Mouse (Mus musculus) heart, embryonic 11.5 days (tissue): Measurements from ENCODE around the gene Lsg1. TPM values are rescaled to one million over a fixed set of nuclear protein-coding genes. Genes with fewer than 3 reads are reported as not detected.

Experiments
- ATAC-seq: fragments of 200-750 bp; cut with Nextera tagmentation; replicated peaks from 2 replicates; pipeline ENCODE4 v1.8.0; 2017; ENCODE audit warnings: moderate library complexity; ENCODE audit not compliant: insufficient number of reproducible peaks, low FRiP score, low TSS enrichment
- H3K27ac ChIP-seq: fragments of 300-500 bp; sonication (generic); 2 replicates; pipeline ENCODE4 v1.5.1; 2014; ENCODE audit warnings: mild to moderate bottlenecking, low read depth, low read length
- H3K27me3 ChIP-seq: fragments of 300-500 bp; sonication (generic); 2 replicates; pipeline ENCODE4 v1.6.1; 2014; ENCODE audit warnings: mild to moderate bottlenecking, low read length, mixed read lengths; ENCODE audit not compliant: control insufficient read depth, insufficient read depth
- H3K36me3 ChIP-seq: fragments of 300-500 bp; sonication (generic); 2 replicates; pipeline ENCODE4 v1.6.1; 2014; ENCODE audit warnings: mild to moderate bottlenecking, low read length, moderate library complexity, mixed read lengths; ENCODE audit not compliant: control insufficient read depth, insufficient read depth
- H3K4me1 ChIP-seq: fragments of 300-500 bp; sonication (generic); 2 replicates; pipeline ENCODE4 v1.6.1; 2014; ENCODE audit warnings: low read length; ENCODE audit not compliant: control insufficient read depth, insufficient read depth
- H3K4me2 ChIP-seq: fragments of 300-500 bp; sonication (generic); 2 replicates; pipeline ENCODE4 v1.6.1; 2014; ENCODE audit warnings: mild to moderate bottlenecking, moderate library complexity
- H3K4me3 ChIP-seq: fragments of 300-500 bp; sonication (generic); 2 replicates; pipeline ENCODE4 v1.5.1; 2014; ENCODE audit warnings: low read depth, low read length
- H3K9ac ChIP-seq: fragments of 300-500 bp; sonication (generic); 2 replicates; pipeline ENCODE4 v1.6.1; 2014; ENCODE audit warnings: mild to moderate bottlenecking, low read depth, low read length, moderate library complexity
- H3K9me3 ChIP-seq: fragments of 300-500 bp; sonication (generic); replicated peaks from 2 replicates; pipeline ENCODE4 v1.6.1; 2016; ENCODE audit warnings: low read length; ENCODE audit not compliant: control insufficient read depth
- WGBS: fragments of 180-500 bp; shearing (Covaris S2); extraction: QIAGEN DNeasy Blood & Tissue Kit; methylation state at CpG from one replicate; pipeline ENCODE4 v1.1.7; 2014; ENCODE audit not compliant: insufficient replicate concordance; 5-methylcytosine and 5-hydroxymethylcytosine counted together
- polyA plus RNA-seq: library from polyadenylated mRNA; unstranded; fragments of >200 nt; fragmentation: Nextera tagmentation; extraction: Ambion mirVana; gene quantifications from 2 replicates; pipeline ENCODE4 v1.2.1, GENCODE M21; 2014

Lsg1 gene
- 47.8 and 51.3 TPM in 2 replicates for polyA plus RNA-seq

- peak within 1 kb of the TSS; percentile 25 for H3K27ac ChIP-seq
- 4% methylated on average over 35 of the region's 35 CpGs for WGBS
- peak; percentile 88 for ATAC-seq
- peaks cover 3% of the 10 kb centered on the region for H3K36me3 ChIP-seq
- peak within 1 kb of the TSS; percentile 97 for H3K4me2 ChIP-seq
- no peaks in the 10 kb centered on the region for H3K9me3 ChIP-seq
- peaks cover 4% of the 10 kb centered on the region; the same call in 1 of the 2 replicates for H3K4me1 ChIP-seq
- peak within 1 kb of the TSS; percentile 91 for H3K4me3 ChIP-seq
- H3K9ac ChIP-seq: peak within 1 kb of the TSS; percentile 87
- H3K27me3 ChIP-seq: no peaks in the 10 kb centered on the region
These were observed at the start of gene Lsg1 for GRCm38 (mm10) chr16:30587494-30588327. Gene Lsg1, minus strand, starts transcription at chr16:30587592.

GRCm38 (mm10) chr16:30633906-30634746 lies 46.7 kb upstream of the Lsg1 start:
- H3K4me1 ChIP-seq: no peaks in the 10 kb centered on the region
- H3K27ac ChIP-seq: no peak overlapping the region
- H3K9ac ChIP-seq: no peak overlapping the region
- H3K36me3 ChIP-seq: no peaks in the 10 kb centered on the region
- WGBS: 59% methylated on average over 8 of the region's 8 CpGs
- H3K4me3 ChIP-seq: no peak overlapping the region
- no peak overlapping the region for H3K4me2 ChIP-seq
- no peaks in the 10 kb centered on the region for H3K27me3 ChIP-seq
- H3K9me3 ChIP-seq: no peaks in the 10 kb centered on the region
- ATAC-seq: no peak

- H3K4me1 ChIP-seq: 0 out of 2 replicates have a peak, but pooled peaks cover 3% of the 10 kb centered on the region
- no peak overlapping the region for H3K4me3 ChIP-seq
- H3K9ac ChIP-seq: no peak overlapping the region
- H3K27me3 ChIP-seq: no peaks in the 10 kb centered on the region
- H3K36me3 ChIP-seq: no peaks in the 10 kb centered on the region
- ATAC-seq: no peak
- no peak overlapping the region for H3K4me2 ChIP-seq
- H3K9me3 ChIP-seq: no peaks in the 10 kb centered on the region
- H3K27ac ChIP-seq: no peak overlapping the region
- 82% methylated on average over 5 of the region's 5 CpGs for WGBS
These were observed 42.1 kb upstream of the Lsg1 start for GRCm38 (mm10) chr16:30629509-30629908.

- Histone ChIP-seq H3K9me3 (no peaks in the 10 kb centered on the region), H3K4me1 (0 out of 2 replicates have a peak, but pooled peaks cover 3% of the 10 kb centered on the region), H3K4me2 (no peak overlapping the region), H3K27ac (no peak overlapping the region), H3K4me3 (no peak overlapping the region), H3K36me3 (no peaks in the 10 kb centered on the region), H3K27me3 (no peaks in the 10 kb centered on the region), H3K9ac (no peak overlapping the region)
- whole genome bisulfite sequencing: 61% methylated on average over 6 of the region's 6 CpGs
- ATAC-seq: no peak
These were observed 41.0 kb upstream of the Lsg1 start for GRCm38 (mm10) chr16:30628401-30628800.

- no peaks in the 10 kb centered on the region for H3K9me3 ChIP-seq
- H3K36me3 ChIP-seq: no peaks in the 10 kb centered on the region
- H3K27me3 ChIP-seq: no peaks in the 10 kb centered on the region
- H3K9ac ChIP-seq: no peak overlapping the region
- H3K4me2 ChIP-seq: no peak overlapping the region
- H3K4me1 ChIP-seq: 0 out of 2 replicates have a peak, but pooled peaks cover 3% of the 10 kb centered on the region
- peak overlapping the region; percentile 43; the same call in 1 of the 2 replicates for H3K27ac ChIP-seq
- no peak overlapping the region for H3K4me3 ChIP-seq
- 54% methylated on average over 11 of the region's 11 CpGs for WGBS
- ATAC-seq: no peak
These were observed 40.4 kb upstream of the Lsg1 start for GRCm38 (mm10) chr16:30627586-30628337.

- Histone ChIP-seq H3K27me3 (no peaks in the 10 kb centered on the region), H3K27ac (no peak overlapping the region), H3K4me3 (no peak overlapping the region), H3K9me3 (no peaks in the 10 kb centered on the region), H3K4me1 (0 out of 2 replicates have a peak, but pooled peaks cover 3% of the 10 kb centered on the region), H3K36me3 (no peaks in the 10 kb centered on the region), H3K9ac (no peak overlapping the region), H3K4me2 (no peak overlapping the region)
- WGBS: 50% methylated on average over 2 of the region's 2 CpGs
- ATAC-seq: no peak
These were observed 37.2 kb upstream of the Lsg1 start for GRCm38 (mm10) chr16:30624640-30625039.

- H3K4me1 ChIP-seq: 0 out of 2 replicates have a peak, but pooled peaks cover 3% of the 10 kb centered on the region
- no peak overlapping the region for H3K9ac ChIP-seq
- no peaks in the 10 kb centered on the region for H3K36me3 ChIP-seq
- 75% methylated on average over 7 of the region's 7 CpGs for WGBS
- H3K4me2 ChIP-seq: no peak overlapping the region
- no peaks in the 10 kb centered on the region for H3K9me3 ChIP-seq
- no peaks in the 10 kb centered on the region for H3K27me3 ChIP-seq
- H3K4me3 ChIP-seq: no peak overlapping the region
- no peak for ATAC-seq
- H3K27ac ChIP-seq: no peak overlapping the region
These were observed 36.3 kb upstream of the Lsg1 start for GRCm38 (mm10) chr16:30623645-30624044.

GRCm38 (mm10) chr16:30616281-30616680 lies 28.9 kb upstream of the Lsg1 start:
- Histone ChIP-seq H3K9me3 (no peaks in the 10 kb centered on the region), H3K36me3 (no peaks in the 10 kb centered on the region), H3K27me3 (0 out of 2 replicates have a peak, but pooled peaks cover 2% of the 10 kb centered on the region), H3K27ac (no peak overlapping the region), H3K9ac (no peak overlapping the region), H3K4me1 (no peaks in the 10 kb centered on the region), H3K4me2 (no peak overlapping the region), H3K4me3 (no peak overlapping the region)
- 69% methylated on average over 3 of the region's 3 CpGs for WGBS
- ATAC-seq: no peak
